Mouse (Mus musculus): Measurements from ENCODE around the gene Arhgef19. TPM values are rescaled to one million over a fixed set of nuclear protein-coding genes. Genes with fewer than 3 reads are reported as not detected.

The Arhgef19 gene
- total RNA-seq (2022) = 10 to 100 TPM; 13.7 to 18.3 (median 15.8) TPM

DNA sequence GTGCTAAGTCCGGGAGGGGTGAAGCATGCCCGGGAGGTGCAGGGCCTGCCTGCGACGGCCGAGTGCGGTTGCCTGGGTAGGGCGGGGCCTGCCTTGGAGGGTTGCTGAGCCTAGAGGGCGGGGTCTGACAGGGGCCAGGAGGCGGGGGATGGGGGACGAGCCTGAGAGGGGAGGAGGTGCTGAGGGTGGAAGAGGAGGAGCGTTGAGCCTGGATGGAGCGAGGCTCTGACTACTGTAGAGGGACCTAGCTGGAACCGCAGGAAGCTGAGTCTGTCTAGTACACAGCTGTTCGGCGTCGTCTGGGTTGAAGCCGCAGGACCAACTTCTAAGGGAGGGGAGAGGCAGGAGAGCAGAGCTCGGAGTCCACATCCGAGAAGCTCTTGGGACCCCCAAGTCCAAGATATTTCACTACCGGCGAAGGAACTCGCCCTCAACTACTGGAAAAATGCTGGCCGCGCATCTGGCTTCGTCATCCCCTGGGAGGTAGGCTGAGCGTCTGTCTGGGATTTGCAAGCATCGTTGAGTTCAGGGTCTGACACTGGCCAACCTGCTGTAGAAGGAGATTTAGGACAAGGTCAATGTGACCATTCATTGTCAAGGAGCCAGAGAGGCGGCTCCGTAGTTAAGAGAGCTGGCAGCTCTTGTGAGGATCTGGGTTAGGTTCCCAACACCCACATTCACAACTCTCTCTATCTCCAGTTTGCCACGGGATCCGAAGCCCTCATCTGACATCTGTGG, at the start of gene Arhgef19:
Arhgef19 (plus strand) TSS at position 112 of the 738 bp plus-strand sequence.
- peak in 1 of 2 experiments; percentile 45 for DNase-seq (ENCODE audit: low spot score in 2 of 2)

DNA sequence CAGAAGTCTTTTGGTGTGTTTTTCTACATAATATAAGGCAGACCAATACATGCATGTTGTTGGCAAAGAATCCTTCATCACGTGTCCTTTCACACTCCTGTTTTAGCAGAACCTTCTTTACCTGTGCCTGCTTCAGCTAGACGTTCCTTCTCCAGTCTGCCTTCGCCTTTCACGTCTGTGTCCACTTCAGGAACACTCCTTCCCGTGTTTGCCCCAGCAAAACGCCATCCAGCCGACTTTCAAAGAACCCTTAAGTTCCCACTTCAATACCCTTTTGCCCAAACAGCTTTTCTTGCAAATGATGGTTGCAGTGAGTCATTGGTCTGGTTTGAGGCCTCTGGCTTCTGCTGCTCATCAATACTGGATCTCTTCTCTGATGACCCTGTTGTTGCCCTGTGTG, 48.0 kb upstream of the Arhgef19 start:
- DNase-seq (ENCODE audit: low spot score in 2 of 2) = no peak

DNA sequence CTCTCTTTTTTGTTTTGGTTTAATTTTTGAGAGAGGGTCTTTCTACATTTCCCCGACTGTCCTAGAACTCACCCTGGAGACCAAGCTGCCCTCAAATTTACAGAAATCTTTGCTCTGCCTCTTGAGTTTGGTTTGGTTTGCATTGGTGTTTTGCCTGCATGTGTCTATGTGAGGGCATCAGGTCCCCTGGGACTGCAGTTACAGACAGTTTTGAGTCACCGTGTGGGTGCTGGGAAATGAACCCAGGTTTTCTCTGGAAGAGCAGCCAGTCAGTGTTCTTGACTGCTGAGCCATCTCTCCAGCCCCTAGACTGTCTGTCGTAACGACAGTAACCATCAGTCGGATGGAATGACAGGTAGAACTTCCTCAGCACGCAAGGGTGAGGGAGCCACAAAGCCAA, 44.7 kb upstream of the Arhgef19 start:
- DNase-seq (ENCODE audit: low spot score in 2 of 2) = no peak

DNA sequence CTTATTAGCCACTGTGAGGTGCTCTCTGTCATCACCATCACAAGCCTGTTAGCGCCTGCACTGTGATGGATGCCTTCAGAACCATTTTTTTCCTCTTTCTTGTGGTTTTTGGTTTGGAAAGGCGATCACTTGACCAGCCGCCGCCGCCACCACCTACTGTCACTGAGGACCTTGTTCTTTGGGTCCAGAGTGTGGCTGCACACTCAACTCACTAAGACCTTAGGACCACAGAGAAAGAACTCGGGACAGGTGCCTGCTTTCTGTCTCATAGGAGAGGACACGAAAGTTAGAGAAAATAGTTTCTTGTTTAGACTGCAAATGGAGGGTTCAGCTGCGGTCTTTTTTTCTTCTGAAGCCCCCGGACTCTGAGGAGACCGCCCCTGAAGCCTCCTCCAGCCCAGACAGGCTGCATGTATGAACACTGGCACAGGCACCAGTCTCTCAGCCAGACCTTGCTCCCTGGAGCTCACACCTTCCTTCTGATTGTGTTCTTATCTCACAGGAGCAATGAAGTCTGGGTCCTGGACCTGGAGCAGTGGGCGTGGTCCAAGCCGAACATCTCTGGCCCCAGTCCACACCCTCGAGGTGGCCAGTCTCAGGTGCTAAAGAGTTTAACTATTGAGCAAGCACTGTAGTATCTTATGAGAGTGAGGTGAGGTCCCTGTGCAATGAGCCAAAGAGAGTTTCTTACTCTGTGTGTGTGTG, 42.2 kb upstream of the Arhgef19 start:
- no peak for DNase-seq (ENCODE audit: low spot score in 2 of 2)

DNA sequence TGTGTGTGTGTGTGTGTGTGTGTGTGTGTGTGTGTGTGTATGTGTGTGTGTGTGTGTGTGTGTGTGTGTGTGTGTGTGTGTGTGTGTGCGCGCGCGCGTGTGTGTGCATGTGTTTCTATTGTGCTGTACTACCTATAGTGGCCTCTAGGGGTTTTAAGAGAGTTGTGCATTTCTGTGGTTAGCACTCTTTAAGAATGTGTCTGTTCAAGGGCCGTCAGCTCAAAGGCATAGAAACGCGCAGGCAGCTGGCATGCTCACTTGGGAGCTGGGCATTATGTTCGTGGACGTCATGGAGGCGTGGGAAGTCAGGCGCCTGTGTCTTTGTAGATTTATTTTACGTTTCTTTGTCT, 41.6 kb upstream of the Arhgef19 start:
- no peak for DNase-seq (ENCODE audit: low spot score in 2 of 2)

DNA sequence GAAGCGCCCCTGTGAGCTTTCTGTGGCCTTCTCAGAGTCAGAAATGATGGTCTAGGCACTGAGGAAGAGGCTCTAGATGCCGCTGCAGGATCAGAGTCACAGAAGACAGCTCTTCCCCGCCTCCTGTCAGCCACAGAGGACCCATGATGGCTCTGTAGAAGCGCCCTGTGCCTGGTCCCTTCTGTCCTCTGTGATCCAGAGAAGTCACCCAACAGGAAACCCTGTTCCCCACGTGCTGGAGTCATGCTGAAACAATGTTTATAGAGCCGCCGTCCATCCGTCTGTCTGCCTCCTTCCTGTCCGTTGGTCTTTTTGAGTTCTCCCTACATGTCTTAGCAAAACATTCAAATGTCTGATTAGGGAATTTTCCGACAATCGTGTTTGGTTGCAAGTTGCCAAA, 38.4 kb upstream of the Arhgef19 start:
- DNase-seq (ENCODE audit: low spot score in 2 of 2) = no peak

DNA sequence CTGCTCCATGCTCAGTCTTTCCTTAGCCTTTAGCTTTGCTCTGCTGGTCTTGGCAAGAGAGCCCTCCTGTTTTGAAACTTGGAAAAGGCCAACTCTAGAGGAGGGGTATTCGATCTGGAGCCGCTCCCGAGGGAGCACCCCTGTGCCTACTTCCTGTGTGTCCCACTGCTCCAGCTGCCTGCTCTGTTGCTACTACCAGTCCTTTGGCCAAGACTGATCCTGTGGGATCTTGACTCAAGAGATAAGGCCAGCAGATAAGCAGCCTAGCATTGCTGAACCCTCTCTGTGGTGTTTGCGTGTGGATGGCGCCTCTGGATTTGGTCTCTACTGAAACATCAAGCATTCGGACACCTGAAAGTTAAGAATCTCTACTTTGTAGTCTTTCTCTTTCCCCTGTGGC, 37.1 kb upstream of the Arhgef19 start:
- no peak for DNase-seq (ENCODE audit: low spot score in 2 of 2)

DNA sequence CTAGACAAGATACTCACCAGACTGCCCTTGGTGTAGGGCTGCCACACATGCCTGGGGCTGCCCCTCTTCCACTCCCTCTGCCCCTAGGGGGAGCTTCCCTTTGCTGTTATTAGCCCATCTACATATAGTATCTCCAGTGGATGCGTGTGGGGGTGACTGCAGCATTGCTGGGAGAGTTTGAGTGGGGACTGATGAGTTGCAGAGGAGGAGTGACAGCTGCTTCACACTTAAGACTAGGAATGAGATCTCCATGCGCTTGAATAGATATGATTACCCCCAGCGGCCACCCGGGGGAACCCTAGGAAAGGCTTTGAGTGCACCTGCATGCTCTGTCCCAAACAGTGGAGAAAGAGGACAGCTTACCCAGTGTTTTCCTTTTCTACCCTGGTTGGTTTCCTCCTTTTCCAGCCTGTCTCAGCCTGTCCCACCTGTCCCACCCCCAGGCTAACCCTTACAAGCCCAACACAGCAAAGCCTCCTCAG, 34.7 kb upstream of the Arhgef19 start:
- no peak for DNase-seq (ENCODE audit: low spot score in 2 of 2)

DNA sequence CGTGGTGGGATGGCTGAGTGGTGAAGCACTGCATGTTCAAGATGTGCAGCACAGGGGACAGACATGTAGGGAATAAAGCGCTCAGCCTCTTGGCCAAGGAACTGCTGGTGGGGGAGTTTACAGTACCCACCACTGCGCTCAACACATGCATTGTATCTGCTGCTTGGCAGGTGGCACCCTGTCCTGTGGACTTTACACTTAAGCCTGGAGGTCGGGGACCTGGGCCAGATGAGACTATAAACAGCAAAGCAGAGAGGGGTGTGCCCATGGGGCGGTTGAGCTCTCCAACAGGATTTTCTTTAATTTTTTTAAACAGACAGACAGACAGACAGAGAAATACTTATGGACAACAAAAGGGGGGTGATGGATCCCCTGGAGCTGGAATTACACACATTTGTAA, 32.2 kb upstream of the Arhgef19 start:
- DNase-seq (ENCODE audit: low spot score in 2 of 2) = no peak

DNA sequence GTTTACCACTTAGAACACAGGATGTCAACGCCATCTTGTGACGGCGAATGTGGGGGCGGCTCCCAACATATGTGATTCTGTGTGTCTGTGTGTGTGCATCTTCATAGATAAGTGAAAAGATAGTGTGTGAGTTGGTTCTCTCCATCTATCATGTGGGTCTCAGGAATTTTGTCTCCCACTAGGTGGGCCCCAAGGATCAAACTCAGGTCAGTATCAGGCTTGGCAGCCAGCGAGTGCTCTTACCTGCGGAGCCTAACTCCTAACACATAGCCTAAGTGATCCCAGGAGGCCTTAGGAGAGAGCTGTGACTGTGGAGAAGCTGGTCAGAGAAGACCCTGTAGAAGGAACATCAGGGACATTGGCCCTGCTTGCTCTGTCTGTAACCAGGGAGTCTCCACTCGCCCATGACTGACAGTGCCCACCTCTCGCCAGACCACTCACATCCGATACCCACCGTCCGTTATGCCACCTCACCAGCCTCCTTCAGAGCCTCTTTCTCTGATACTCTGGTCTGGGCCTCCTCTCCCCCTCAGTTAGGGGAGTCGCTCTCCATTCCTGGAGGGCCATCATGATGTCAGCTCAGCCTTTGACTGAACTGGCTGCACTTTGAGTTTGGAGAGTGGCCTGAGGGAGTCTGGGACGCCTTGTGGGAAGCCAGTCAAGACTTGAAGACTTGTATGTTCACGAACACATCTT, 28.6 kb upstream of the Arhgef19 start:
- no peak for DNase-seq (ENCODE audit: low spot score in 2 of 2)

DNA sequence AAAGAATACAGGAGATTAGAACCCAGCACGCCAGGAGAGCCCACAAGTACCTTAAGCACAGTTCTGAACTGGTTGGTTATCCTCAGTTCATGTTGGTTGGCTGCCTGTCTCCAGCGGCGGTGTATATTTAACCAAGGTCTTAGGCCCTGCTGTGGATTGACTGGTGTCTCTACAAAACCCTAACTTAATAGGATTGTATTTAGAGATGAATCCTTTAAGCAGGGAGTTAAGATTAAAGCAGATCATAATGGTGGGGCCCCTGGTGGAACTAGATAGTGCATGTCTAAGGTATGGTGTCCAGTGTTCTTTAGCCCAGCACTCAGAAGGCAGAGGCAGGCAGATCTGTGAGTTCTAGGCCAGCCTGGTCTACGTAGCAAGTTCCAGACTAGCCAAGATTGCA, 27.7 kb upstream of the Arhgef19 start:
- no peak for DNase-seq (ENCODE audit: low spot score in 2 of 2)

DNA sequence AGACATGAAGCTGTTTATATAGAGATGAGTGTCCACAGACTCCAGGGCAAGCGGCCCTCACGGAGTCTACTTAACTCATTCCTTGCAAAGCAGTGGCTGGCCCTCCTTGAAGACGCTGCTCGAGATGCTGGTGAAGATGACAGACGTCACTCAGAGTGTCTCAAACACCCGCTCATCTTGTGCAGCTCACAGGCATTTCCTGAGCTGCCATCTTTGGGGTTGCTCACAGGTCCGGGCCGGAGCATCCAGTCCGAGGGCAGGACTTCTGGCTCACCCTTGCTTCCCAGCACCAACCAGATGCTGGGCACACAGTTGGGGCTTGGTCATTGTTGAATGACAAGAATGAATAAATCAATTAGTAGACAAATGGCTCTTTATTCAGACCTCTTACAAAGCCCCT, 26.4 kb upstream of the Arhgef19 start:
- no peak for DNase-seq (ENCODE audit: low spot score in 2 of 2)

DNA sequence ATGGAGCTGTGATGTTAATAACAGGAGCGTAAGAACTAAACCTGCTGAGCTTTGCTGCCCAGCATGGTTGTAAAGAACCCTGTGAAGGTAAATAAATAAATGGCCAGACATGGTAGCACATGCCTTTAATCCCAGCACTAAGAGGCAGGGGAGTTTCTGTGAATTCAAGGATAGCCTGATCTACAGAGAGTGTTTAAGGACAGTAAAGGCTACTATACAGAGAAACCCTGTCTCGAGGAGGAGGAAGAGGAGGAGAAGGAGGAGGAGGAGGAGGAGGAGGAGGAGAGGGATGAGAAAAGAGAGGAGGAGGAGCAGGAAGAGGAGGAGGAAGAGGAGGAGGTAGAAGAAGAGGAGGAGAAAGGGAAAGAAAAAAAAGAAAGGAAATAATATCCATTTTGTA, 26.0 kb upstream of the Arhgef19 start:
- no peak for DNase-seq (ENCODE audit: low spot score in 2 of 2)

DNA sequence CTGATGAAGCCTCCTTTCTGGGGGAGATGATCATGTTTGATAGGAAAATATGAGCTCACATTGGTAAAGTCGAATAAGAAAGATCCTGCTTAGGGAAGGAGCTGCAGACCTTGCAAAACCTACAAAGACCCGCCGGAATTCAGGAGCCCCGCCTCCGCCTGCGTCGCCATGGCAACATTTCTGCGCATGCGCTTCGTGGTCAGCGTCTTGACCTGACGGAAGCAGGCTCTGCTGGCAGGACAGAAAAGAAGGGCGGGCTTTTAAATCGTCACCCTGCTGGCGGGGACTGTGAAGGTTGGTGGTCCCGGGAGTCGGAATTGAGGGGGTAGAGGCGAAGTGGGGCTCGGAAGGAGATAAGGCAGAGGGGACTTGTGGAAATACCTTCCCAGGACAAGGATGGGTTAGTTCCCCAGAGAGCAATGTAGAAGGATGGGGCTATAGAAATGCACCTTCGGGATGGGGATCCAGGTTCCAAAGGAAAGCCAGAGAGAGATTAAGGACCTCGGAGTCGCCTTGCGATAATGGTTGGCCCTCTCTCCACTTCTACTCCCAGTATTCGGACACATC, 25.4 kb upstream of the Arhgef19 start, which contains the start of gene Rsg1:
Rsg1 (plus strand) TSS at position 187 of the 567 bp plus-strand sequence.
- DNase-seq (ENCODE audit: low spot score in 2 of 2) = peak; percentile 90 to 92

DNA sequence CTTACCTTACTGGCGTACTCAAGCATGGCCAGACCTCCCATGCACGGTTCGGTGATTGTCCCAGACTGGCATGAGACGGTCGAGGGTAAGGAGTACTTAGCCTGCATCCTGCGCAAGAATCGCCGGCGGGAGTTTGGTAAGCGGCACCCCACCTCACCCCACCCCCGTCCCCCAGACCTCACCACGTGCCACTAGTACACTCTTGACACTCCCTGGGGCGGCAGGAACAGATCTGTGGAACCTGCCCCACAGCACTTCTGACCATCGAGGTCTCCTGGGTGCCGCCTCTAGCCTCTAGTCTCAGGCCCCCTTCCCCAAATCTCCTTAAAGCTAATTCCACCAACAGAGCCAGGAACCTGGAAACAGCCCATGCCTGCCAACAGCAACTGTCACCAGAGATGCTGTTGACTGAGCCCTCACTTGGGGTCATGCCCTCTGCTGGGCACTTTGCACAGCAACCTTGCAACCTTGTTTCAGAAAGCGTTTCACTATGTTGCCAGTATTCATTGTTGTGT, 24.9 kb upstream of the Arhgef19 start:
- DNase-seq (ENCODE audit: low spot score in 2 of 2) = no peak

DNA sequence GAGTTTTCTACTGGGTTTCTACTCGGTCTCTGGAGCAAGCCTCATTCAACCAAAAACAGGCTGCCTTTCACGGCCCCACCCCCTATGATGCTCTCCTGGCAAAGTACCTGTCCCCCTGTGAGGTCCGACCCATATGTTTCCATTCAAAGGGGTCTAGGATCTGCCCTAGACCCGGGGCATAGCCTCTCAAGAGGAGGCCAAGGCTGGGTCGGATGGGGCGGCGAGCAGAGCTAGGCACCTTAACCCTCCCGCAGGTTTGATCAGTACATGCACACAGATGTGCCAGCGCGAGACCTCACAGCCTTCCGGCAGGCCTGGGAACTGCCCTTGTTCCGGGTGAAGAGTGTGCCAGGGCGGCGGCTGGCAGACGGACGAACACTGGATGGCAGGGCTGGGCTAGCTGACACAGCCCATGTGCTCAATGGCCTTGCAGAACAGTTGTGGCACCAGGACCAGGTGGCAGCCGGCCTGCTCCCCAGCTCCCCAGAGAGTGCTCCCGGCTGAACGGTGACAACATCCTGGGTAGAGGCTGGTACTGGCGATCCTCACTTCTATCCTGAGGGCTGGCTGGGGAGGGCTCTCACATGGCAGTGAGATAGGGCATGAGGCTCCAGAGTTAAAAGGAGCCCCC, 19.6 kb upstream of the Arhgef19 start:
- DNase-seq (ENCODE audit: low spot score in 2 of 2) = no peak

DNA sequence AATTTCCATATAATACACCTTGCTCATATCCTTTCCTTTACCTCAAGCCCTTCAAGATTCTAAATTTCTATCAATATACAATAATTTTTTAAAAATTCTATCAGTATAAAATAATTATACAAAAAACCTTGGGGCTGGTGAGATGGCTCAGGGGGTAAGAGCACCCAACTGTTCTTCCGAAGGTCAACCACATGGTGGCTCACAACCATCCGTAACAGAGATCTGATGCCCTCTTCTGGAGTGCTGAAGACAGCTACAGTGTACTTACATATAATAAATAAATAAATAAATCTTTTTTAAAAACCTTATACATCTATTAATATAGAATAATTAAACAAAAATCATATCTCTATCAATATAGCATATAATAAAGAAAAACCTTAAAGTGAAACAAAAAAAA, 17.5 kb upstream of the Arhgef19 start:
- DNase-seq (ENCODE audit: low spot score in 2 of 2) = no peak

DNA sequence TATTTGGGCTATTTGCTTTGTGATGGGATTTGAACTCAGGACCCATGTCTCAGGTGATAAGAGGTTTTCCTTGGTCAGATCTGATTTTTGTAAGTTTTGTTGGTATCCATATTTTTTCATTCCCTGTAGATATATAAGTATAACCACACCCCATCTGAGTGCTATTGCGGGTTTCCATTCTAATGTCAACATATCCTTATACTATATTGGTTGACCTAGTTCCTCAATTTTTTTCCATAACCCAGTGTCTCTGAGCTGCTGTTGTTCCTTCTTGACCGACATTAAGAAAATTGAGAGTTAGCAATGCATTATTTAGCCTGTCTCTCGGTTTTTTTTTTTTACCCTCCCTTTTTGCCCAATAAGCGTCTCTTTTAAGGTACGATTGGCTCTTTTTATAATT, 16.5 kb upstream of the Arhgef19 start:
- DNase-seq (ENCODE audit: low spot score in 2 of 2) = no peak

DNA sequence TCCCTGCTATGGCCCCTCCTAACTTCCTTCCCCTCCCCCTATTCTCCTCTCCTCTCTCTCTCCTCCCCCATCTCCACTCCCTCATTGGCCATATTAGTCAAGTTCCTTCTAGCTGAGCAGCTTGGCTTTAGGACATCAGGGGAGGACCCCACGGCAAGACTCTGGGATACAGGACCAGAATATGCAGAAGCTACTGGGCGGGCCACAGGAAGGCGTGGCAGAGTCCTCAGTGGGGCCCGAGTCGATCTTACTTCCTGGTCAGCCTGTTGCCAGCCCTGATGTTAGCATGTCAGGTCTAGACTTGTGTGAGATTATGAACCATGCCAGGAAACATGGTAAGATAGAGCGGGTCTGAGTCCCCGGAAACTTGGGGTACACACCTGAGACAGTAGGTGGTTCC, 10.6 kb upstream of the Arhgef19 start:
- no peak for DNase-seq (ENCODE audit: low spot score in 2 of 2)

DNA sequence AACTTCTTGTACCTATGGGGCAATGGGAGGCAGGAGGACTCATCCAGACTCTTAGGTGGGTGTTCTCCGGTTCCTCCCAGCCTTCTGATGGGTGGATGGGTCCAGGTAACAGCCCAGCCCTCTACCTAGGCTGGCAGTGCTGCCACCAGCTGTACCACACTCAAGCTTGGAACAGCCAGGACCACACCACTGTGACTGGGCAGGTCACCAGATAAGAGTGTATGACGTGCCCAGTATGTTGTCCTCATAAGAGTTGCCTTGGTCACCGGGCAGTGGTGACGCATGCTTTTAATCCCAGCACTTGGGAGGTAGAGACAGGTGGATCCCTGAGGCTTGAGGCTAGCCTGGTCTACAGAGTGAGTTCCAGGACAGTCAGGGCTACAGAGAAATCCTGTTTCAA, 6.1 kb upstream of the Arhgef19 start:
- no peak for DNase-seq (ENCODE audit: low spot score in 2 of 2)

DNA sequence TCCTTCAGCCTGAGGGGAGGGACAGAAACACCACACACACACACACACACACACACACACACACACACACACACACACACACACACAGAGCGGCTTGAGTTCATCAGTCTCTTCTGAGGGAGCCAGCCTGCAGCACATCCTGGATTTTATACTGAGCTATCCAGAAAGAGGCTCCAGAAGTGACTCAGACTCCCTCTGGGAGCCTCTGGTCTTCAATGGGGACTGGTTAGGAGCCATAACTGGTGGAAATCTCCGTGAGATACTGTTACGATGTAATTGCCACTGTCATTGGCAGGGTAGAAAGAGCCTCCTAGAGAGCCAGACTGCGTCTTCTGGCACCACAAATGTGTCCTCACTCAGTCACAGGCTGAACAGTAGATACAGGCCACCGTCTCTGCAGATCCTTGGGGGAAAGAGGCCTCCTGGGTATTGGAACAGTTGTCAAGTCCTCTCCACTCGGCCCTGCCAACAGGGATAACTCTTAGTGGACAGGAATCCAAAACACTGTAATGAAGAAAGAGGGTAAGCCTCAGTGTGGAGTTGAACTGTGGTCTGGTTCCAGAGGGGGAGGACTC, 3.7 kb upstream of the Arhgef19 start:
- no peak for DNase-seq (ENCODE audit: low spot score in 2 of 2)

All from left cerebral cortex, adult 8-10 months (tissue).